Comparison of ENCODE assay signal across 9 mouse cellular contexts in genomic region chr11:61448599-61449225, GRCm38 (mm10). TPM values are rescaled to one million over a fixed set of nuclear protein-coding genes. Genes with fewer than 3 reads are reported as not detected.
DNase-seq lines count a peak whose midpoint lies in the region; ATAC-seq and TF ChIP-seq lines count a peak whose summit lies in the region.
"Had no signal": no experiment of that assay in that cellular context is flagged by ENCODE, and none has a peak within 500 bp of the region (broad histone marks: within the 10 kb centered on the region; RNA-seq: fewer than 3 reads in every experiment).

No protein-coding gene starts in this region.

- no peak overlapping the region for H3K27ac ChIP-seq in hindbrain, embryonic 16.5 days (ENCODE audit: low read depth, low read length)
- H3K27ac ChIP-seq in hindbrain, embryonic 14.5 days: no peak overlapping the region
- H3K27ac ChIP-seq in gastrocnemius, adult 2 months: peak overlapping the region; percentile 57
- H3K27ac ChIP-seq: liver, embryonic 13.5 days had no signal

- WGBS in hindbrain, embryonic 16.5 days: 61% methylated on average over 9 of the region's 9 CpGs
- 80% methylated on average over 9 of the region's 9 CpGs for WGBS in hindbrain, embryonic 14.5 days

- intact Hi-C loops in gastrocnemius, adult 2 months (cut with DNase I): no loop called here
- intact Hi-C loops in left cerebral cortex, postnatal 10 days (cut with DNase I): no loop called here

- no peak overlapping the region for H3K4me2 ChIP-seq in hindbrain, embryonic 16.5 days (ENCODE audit: low read length)
- no peak overlapping the region for H3K4me2 ChIP-seq in hindbrain, embryonic 14.5 days (replicated peaks)
- H3K4me2 ChIP-seq: liver, embryonic 13.5 days had no signal

- TF ChIP-seq CTCF in gastrocnemius, adult 2 months (IDR thresholded peaks at IDR 0.05): no peak

- H3K9ac ChIP-seq in hindbrain, embryonic 16.5 days (ENCODE audit: low read depth, low read length): no peak overlapping the region
- no peak overlapping the region for H3K9ac ChIP-seq in hindbrain, embryonic 14.5 days
- H3K9ac ChIP-seq: liver, embryonic 13.5 days had no signal

- H3K36me3 ChIP-seq in hindbrain, embryonic 16.5 days (ENCODE audit: control insufficient read depth, insufficient read depth, low read length): peaks cover 2% of the 10 kb centered on the region; the same call in 1 of the 2 replicates
- H3K36me3 ChIP-seq in hindbrain, embryonic 14.5 days (replicated peaks; ENCODE audit: control insufficient read depth, insufficient read depth): no peaks in the 10 kb centered on the region
- H3K36me3 ChIP-seq: liver, embryonic 13.5 days had no signal

- peaks cover 25% of the 10 kb centered on the region for H3K4me1 ChIP-seq in hindbrain, embryonic 16.5 days (ENCODE audit: control insufficient read depth, insufficient read depth, low read depth, low read length)
- H3K4me1 ChIP-seq in hindbrain, embryonic 14.5 days (replicated peaks; ENCODE audit: control insufficient read depth, insufficient read depth, low read length): peaks cover 27% of the 10 kb centered on the region
- H3K4me1 ChIP-seq: liver, embryonic 13.5 days had no signal

- no peaks in the 10 kb centered on the region for H3K27me3 ChIP-seq in hindbrain, embryonic 16.5 days (replicated peaks; ENCODE audit: control insufficient read depth, insufficient read depth, low read length)
- no peaks in the 10 kb centered on the region for H3K27me3 ChIP-seq in hindbrain, embryonic 14.5 days (ENCODE audit: control insufficient read depth, insufficient read depth, low read length)

- no peak for DNase-seq in hindbrain, embryonic 14.5 days (ENCODE audit: low spot score)
- DNase-seq in gastrocnemius, adult 2 months: peak; percentile 79
- DNase-seq in left cerebral cortex, postnatal 10 days (ENCODE audit: extremely low spot score in 1 of 2, low spot score in 2 of 2): peak; percentile 38 to 45
- DNase-seq in spleen, adult 12 weeks (ENCODE audit: low spot score): no peak
- no peak for DNase-seq in kidney, adult 8-10 months
- DNase-seq: liver, embryonic 13.5 days had no signal

- no peak overlapping the region for H3K4me3 ChIP-seq in hindbrain, embryonic 16.5 days (ENCODE audit: low read length)
- H3K4me3 ChIP-seq in hindbrain, embryonic 14.5 days (replicated peaks; ENCODE audit: low read length): no peak overlapping the region
- H3K4me3 ChIP-seq in gastrocnemius, adult 2 months: no peak overlapping the region
- H3K4me3 ChIP-seq: liver, embryonic 13.5 days had no signal

- ATAC-seq in hindbrain, embryonic 16.5 days: peak; percentile 43
- ATAC-seq in hindbrain, embryonic 14.5 days (ENCODE audit: low FRiP score): no peak
- ATAC-seq in cerebellum, adult (ENCODE audit: insufficient number of reproducible peaks, low FRiP score, low TSS enrichment): peak; percentile 46; the same call in 1 of the 2 replicates
- ATAC-seq in granulocyte monocyte progenitor cell, adult 5-6 weeks (replicated peaks; ENCODE audit: poor library complexity, severe bottlenecking): no peak

- no peaks in the 10 kb centered on the region for H3K9me3 ChIP-seq in hindbrain, embryonic 16.5 days (ENCODE audit: control insufficient read depth, low read length)
- no peaks in the 10 kb centered on the region for H3K9me3 ChIP-seq in hindbrain, embryonic 14.5 days (ENCODE audit: control insufficient read depth, low read length)
- H3K9me3 ChIP-seq: liver, embryonic 13.5 days had no signal

RNA-seq across cellular contexts. Expression of gene Rnf112, which starts 5.2 kb away (rescaled TPM):
- polyA plus RNA-seq in hindbrain, embryonic 16.5 days (2015; fragmentation: Nextera tagmentation; extraction: Ambion mirVana): 30.4 and 32.4 TPM in 2 replicates
- 8.4 and 9.8 TPM in 2 replicates for polyA plus RNA-seq in hindbrain, embryonic 14.5 days (2014; fragmentation: Nextera tagmentation; extraction: Ambion mirVana)
- total RNA-seq in gastrocnemius, adult 2 months (2021): under 1 TPM in 1 of 2 experiments, not detected in 1; 0.11 TPM
- total RNA-seq in left cerebral cortex, postnatal 10 days (2021): 100 to 1,000 TPM; 191 to 198 TPM
- not detected in 2 replicates for total RNA-seq in granulocyte monocyte progenitor cell, adult 5-6 weeks (2014; fragmentation: Nextera tagmentation)
- total RNA-seq in granulocyte monocyte progenitor cell, adult 5-6 weeks (2017): not detected in 2 replicates

RNA-seq across cellular contexts. Expression of gene Mfap4, which starts 36.5 kb away (rescaled TPM):
- 49.6 and 67.9 TPM in 2 replicates for polyA plus RNA-seq in hindbrain, embryonic 16.5 days (2015; fragmentation: Nextera tagmentation; extraction: Ambion mirVana)
- polyA plus RNA-seq in hindbrain, embryonic 14.5 days (2014; fragmentation: Nextera tagmentation; extraction: Ambion mirVana): 52.4 and 56.6 TPM in 2 replicates
- 10 to 100 TPM in 1 of 2 experiments, 1 to 10 TPM in 1; 6.9 to 36.6 TPM for total RNA-seq in gastrocnemius, adult 2 months (2021)
- total RNA-seq in left cerebral cortex, postnatal 10 days (2021): 1 to 10 TPM; 7.6 TPM
- not detected in 2 replicates for total RNA-seq in granulocyte monocyte progenitor cell, adult 5-6 weeks (2014; fragmentation: Nextera tagmentation)
- total RNA-seq in granulocyte monocyte progenitor cell, adult 5-6 weeks (2017): not detected in 2 replicates

RNA-seq across cellular contexts. Expression of gene Mapk7, which starts 45.5 kb away (rescaled TPM):
- 63.3 and 73.1 TPM in 2 replicates for polyA plus RNA-seq in hindbrain, embryonic 16.5 days (2015; fragmentation: Nextera tagmentation; extraction: Ambion mirVana)
- polyA plus RNA-seq in hindbrain, embryonic 14.5 days (2014; fragmentation: Nextera tagmentation; extraction: Ambion mirVana): 57.9 and 61.6 TPM in 2 replicates
- 1 to 10 TPM; 2.7 to 2.9 TPM for total RNA-seq in gastrocnemius, adult 2 months (2021)
- 10 to 100 TPM; 41.2 to 41.8 TPM for total RNA-seq in left cerebral cortex, postnatal 10 days (2021)
- total RNA-seq in granulocyte monocyte progenitor cell, adult 5-6 weeks (2014; fragmentation: Nextera tagmentation): 9.2 and 12.9 TPM in 2 replicates
- total RNA-seq in granulocyte monocyte progenitor cell, adult 5-6 weeks (2017): 5.9 and 13.1 TPM in 2 replicates

RNA-seq across cellular contexts. Expression of gene B9d1, which starts 56.2 kb away (rescaled TPM):
- 35.2 and 36.2 TPM in 2 replicates for polyA plus RNA-seq in hindbrain, embryonic 16.5 days (2015; fragmentation: Nextera tagmentation; extraction: Ambion mirVana)
- polyA plus RNA-seq in hindbrain, embryonic 14.5 days (2014; fragmentation: Nextera tagmentation; extraction: Ambion mirVana): 26.5 and 37.4 TPM in 2 replicates
- total RNA-seq in gastrocnemius, adult 2 months (2021): 1 to 10 TPM; 3.4 to 7.0 TPM
- total RNA-seq in left cerebral cortex, postnatal 10 days (2021): 10 to 100 TPM; 35.8 to 36.8 TPM
- total RNA-seq in granulocyte monocyte progenitor cell, adult 5-6 weeks (2014; fragmentation: Nextera tagmentation): 1.6 TPM in 1 of 2 replicates, not detected in the other
- total RNA-seq in granulocyte monocyte progenitor cell, adult 5-6 weeks (2017): not detected in 2 replicates

Comparison
In these comparisons a context has a peak if more than half of its experiments do, and no peak if none do; other contexts are left out.
1. ATAC-seq: peak in hindbrain, embryonic 16.5 days (single experiment) and cerebellum, adult (single experiment); none in hindbrain, embryonic 14.5 days (single experiment) and granulocyte monocyte progenitor cell, adult 5-6 weeks (single experiment).
2. DNase-seq: peak in gastrocnemius, adult 2 months (single experiment) and left cerebral cortex, postnatal 10 days (2 of 2); none in hindbrain, embryonic 14.5 days (single experiment), spleen, adult 12 weeks (single experiment) and kidney, adult 8-10 months (0 of 2).
3. RNA of gene Rnf112, which starts 5.2 kb away (total RNA-seq): 191 to 198 TPM in left cerebral cortex, postnatal 10 days; 0.11 TPM in gastrocnemius, adult 2 months and not detected in granulocyte monocyte progenitor cell, adult 5-6 weeks; every median in the first group is over 100 times any median in the second.
4. RNA of gene Mfap4, which starts 36.5 kb away (total RNA-seq): 6.9 to 36.6 TPM in gastrocnemius, adult 2 months and 7.6 TPM in left cerebral cortex, postnatal 10 days; not detected in granulocyte monocyte progenitor cell, adult 5-6 weeks; every median in the first group is over 4 times any median in the second.